In genomic region chr17:79824406-79824805, GRCm38 (mm10) we compare ENCODE assay signal across 10 mouse cellular contexts.
"Had no signal": no experiment of that assay in that cellular context is flagged by ENCODE, and none has a peak within 500 bp of the region (broad histone marks: within the 10 kb centered on the region; RNA-seq: fewer than 3 reads in every experiment).

No protein-coding gene starts in this region.

- H3K4me2 ChIP-seq: liver, embryonic 11.5 days; liver, embryonic 15.5 days had no signal

- ATAC-seq: lung, postnatal 0 days had no signal

- H3K9me3 ChIP-seq: limb, embryonic 10.5 days; liver, embryonic 15.5 days had no signal

- H3K4me3 ChIP-seq: limb, embryonic 10.5 days; liver, embryonic 15.5 days had no signal

- H3K27me3 ChIP-seq: liver, embryonic 15.5 days had no signal

- H3K36me3 ChIP-seq: limb, embryonic 10.5 days; liver, embryonic 15.5 days had no signal

- H3K9ac ChIP-seq: liver, embryonic 15.5 days had no signal

- H3K27ac ChIP-seq: limb, embryonic 10.5 days; liver, embryonic 15.5 days had no signal

- H3K4me1 ChIP-seq: liver, embryonic 15.5 days had no signal

- DNase-seq: kidney, postnatal 4 days; lung, adult 2 months; lung, postnatal 36 days; right cerebral cortex, adult 18-20 months; right cerebral cortex, postnatal 25 days; thymus, postnatal 36 days had no signal
